Mouse (Mus musculus) erythroid progenitor cell, adult 5-6 weeks (primary cell): ENCODE measurements around the gene Fam43b. TPM values are rescaled to one million over a fixed set of nuclear protein-coding genes. Genes with fewer than 3 reads are reported as not detected.
A peak's percentile ranks its signal among the peaks of the same experiment; 100 is the strongest.

ENCODE experiments used
- ATAC-seq: replicated peaks from 2 replicates; pipeline ENCODE4 v1.8.0; 2016; ENCODE audit warnings: moderate number of reproducible peaks, mild to moderate bottlenecking, moderate TSS enrichment, inconsistent platforms; ENCODE audit not compliant: poor library complexity, low FRiP score, severe bottlenecking
- total RNA-seq, 2 experiments: library from RNA; stranded (forward) in 1 of 2; stranded (reverse) in 1 of 2; fragments of 150-400 nt in 1 of 2; fragments of 186-747, 209-891 nt in 1 of 2; gene quantifications; 2 replicates each; pipeline versions ENCODE4 v1.2.3 to v1.2.4; 2015 to 2017; ENCODE audit warnings: low replicate concordance in 2 of 2

Gene Fam43b
- total RNA-seq, 2 experiments from 2014 or later = not detected

- ATAC-seq = no peak
These were observed 383 bp upstream of the Fam43b start for GRCm38 (mm10) chr4:138396711-138397110.

- no peak for ATAC-seq
These were observed 999 bp downstream of the Fam43b start for GRCm38 (mm10) chr4:138395087-138395970.

GRCm38 (mm10) chr4:138393703-138394102 is 2.6 kb downstream of the Fam43b start:
- no peak for ATAC-seq

GRCm38 (mm10) chr4:138383789-138384188 is 12.5 kb downstream of the Fam43b start:
- no peak for ATAC-seq

GRCm38 (mm10) chr4:138382462-138382861 is 13.9 kb downstream of the Fam43b start:
- no peak for ATAC-seq

- ATAC-seq = no peak
These were observed 16.1 kb downstream of the Fam43b start for GRCm38 (mm10) chr4:138380132-138380689.

- ATAC-seq = no peak
These were observed 17.1 kb downstream of the Fam43b start for GRCm38 (mm10) chr4:138379091-138379840.

GRCm38 (mm10) chr4:138377526-138377925 is 18.8 kb downstream of the Fam43b start:
- no peak for ATAC-seq

GRCm38 (mm10) chr4:138375117-138375516 is 21.2 kb downstream of the Fam43b start:
- ATAC-seq = no peak

GRCm38 (mm10) chr4:138370996-138371516 is 25.3 kb downstream of the Fam43b start:
- ATAC-seq = no peak

GRCm38 (mm10) chr4:138368498-138369260 is 27.6 kb downstream of the Fam43b start:
- ATAC-seq = no peak

- ATAC-seq = peak; percentile 86
These were observed 28.5 kb downstream of the Fam43b start, which contains the start of gene Cda for GRCm38 (mm10) chr4:138367641-138368497. Gene Cda (minus strand): TSS chr4:138367992.

- ATAC-seq = no peak
These were observed 29.8 kb downstream of the Fam43b start for GRCm38 (mm10) chr4:138366561-138366960.

- ATAC-seq = no peak
These were observed 32.8 kb downstream of the Fam43b start for GRCm38 (mm10) chr4:138363511-138363910.

GRCm38 (mm10) chr4:138362883-138363282 is 33.4 kb downstream of the Fam43b start:
- ATAC-seq = no peak

- no peak for ATAC-seq
These were observed 34.9 kb downstream of the Fam43b start for GRCm38 (mm10) chr4:138361370-138361821.

GRCm38 (mm10) chr4:138358176-138358575 is 38.2 kb downstream of the Fam43b start:
- ATAC-seq = no peak

- no peak for ATAC-seq
These were observed 39.8 kb downstream of the Fam43b start for GRCm38 (mm10) chr4:138356551-138356950.

GRCm38 (mm10) chr4:138356141-138356540 is 40.2 kb downstream of the Fam43b start:
- ATAC-seq = no peak
